Mouse (Mus musculus) liver, embryonic 16.5 days (tissue): ENCODE measurements around the gene Mbtd1. TPM values are rescaled to one million over a fixed set of nuclear protein-coding genes. Genes with fewer than 3 reads are reported as not detected.
"Not testable (repeated sequence)": the region's sequence is repeated elsewhere in the genome, so short reads cannot be mapped to it uniquely, and the experiment has no call there.

Experiments used
- ATAC-seq: fragments of 200-750 bp; cut with Nextera tagmentation; 2 replicates; pipeline ENCODE4 v1.8.0; 2017; ENCODE audit warnings: low read depth, mild to moderate bottlenecking, moderate number of reproducible peaks, moderate library complexity
- H3K27ac ChIP-seq: fragments of 300-500 bp; sonication (generic); 2 replicates; pipeline ENCODE4 v1.5.1; 2014; ENCODE audit warnings: mild to moderate bottlenecking, low read length
- H3K27me3 ChIP-seq: fragments of 300-500 bp; sonication (generic); 2 replicates; pipeline ENCODE4 v1.6.1; 2014; ENCODE audit warnings: low read depth, low read length, mixed read lengths; ENCODE audit not compliant: control insufficient read depth, insufficient read depth
- H3K36me3 ChIP-seq: fragments of 300-500 bp; sonication (generic); 2 replicates; pipeline ENCODE4 v1.6.1; 2014; ENCODE audit warnings: mild to moderate bottlenecking; ENCODE audit not compliant: control insufficient read depth, insufficient read depth
- H3K4me1 ChIP-seq: fragments of 300-500 bp; sonication (generic); 2 replicates; pipeline ENCODE4 v1.6.1; 2014; ENCODE audit warnings: low read depth, low read length, mixed read lengths; ENCODE audit not compliant: control insufficient read depth
- H3K4me2 ChIP-seq: fragments of 300-500 bp; sonication (generic); 2 replicates; pipeline ENCODE4 v1.6.1; 2014; ENCODE audit warnings: low read depth, low read length, mixed read lengths
- H3K4me3 ChIP-seq: fragments of 300-500 bp; sonication (generic); 2 replicates; pipeline ENCODE4 v1.5.1; 2014; ENCODE audit warnings: low read depth, mild to moderate bottlenecking, low read length
- H3K9ac ChIP-seq: fragments of 300-500 bp; sonication (generic); 2 replicates; pipeline ENCODE4 v1.6.1; 2014; ENCODE audit warnings: low read depth, low read length
- H3K9me3 ChIP-seq: fragments of 300-500 bp; sonication (generic); replicated peaks from 2 replicates; pipeline ENCODE4 v1.6.1; 2016; ENCODE audit warnings: low read length; ENCODE audit not compliant: control insufficient read depth
- WGBS: fragments of 180-500 bp; shearing (Covaris S2); extraction: QIAGEN DNeasy Blood & Tissue Kit; methylation state at CpG from one replicate; pipeline ENCODE4 v1.1.7; 2014; ENCODE audit not compliant: insufficient replicate concordance; 5-methylcytosine and 5-hydroxymethylcytosine counted together
- polyA plus RNA-seq: library from polyadenylated mRNA; unstranded; fragments of >200 nt; fragmentation: Nextera tagmentation; extraction: Ambion mirVana; gene quantifications from 2 replicates; pipeline ENCODE4 v1.2.1, GENCODE M21; 2015

The Mbtd1 gene
- polyA plus RNA-seq, 1 experiment from 2014 or later: 5.4 TPM

- not testable (repeated sequence) for H3K9ac ChIP-seq, H3K27me3 ChIP-seq, H3K27ac ChIP-seq, H3K9me3 ChIP-seq, H3K36me3 ChIP-seq, H3K4me3 ChIP-seq, H3K4me2 ChIP-seq, ATAC-seq, H3K4me1 ChIP-seq
- 76% methylated on average over 2 of the region's 2 CpGs for WGBS
Measured at GRCm38 (mm10) chr11:93915019-93915418, 29.4 kb downstream of the Mbtd1 start.

- Histone ChIP-seq H3K9ac (no peak overlapping the region), H3K27me3 (no peaks in the 10 kb centered on the region), H3K4me2 (no peak overlapping the region), H3K4me3 (no peak overlapping the region), H3K27ac (no peak overlapping the region), H3K9me3 (no peaks in the 10 kb centered on the region), H3K4me1 (no peaks in the 10 kb centered on the region), H3K36me3 (peaks cover 13% of the 10 kb centered on the region)
- no peak for ATAC-seq
Measured at GRCm38 (mm10) chr11:93929106-93929505, 43.5 kb downstream of the Mbtd1 start.

GRCm38 (mm10) chr11:93940906-93941305 lies 55.3 kb downstream of the Mbtd1 start:
- 21% methylated on average over 2 of the region's 2 CpGs for WGBS

GRCm38 (mm10) chr11:93944986-93945385 lies 59.3 kb downstream of the Mbtd1 start:
- no peak for ATAC-seq
- H3K4me1 ChIP-seq: no peaks in the 10 kb centered on the region
- H3K9ac ChIP-seq: no peak overlapping the region
- no peaks in the 10 kb centered on the region for H3K36me3 ChIP-seq
- 72% methylated on average over 3 of the region's 3 CpGs for WGBS
- no peak overlapping the region for H3K4me2 ChIP-seq
- no peak overlapping the region for H3K27ac ChIP-seq
- no peaks in the 10 kb centered on the region for H3K9me3 ChIP-seq
- H3K27me3 ChIP-seq: no peaks in the 10 kb centered on the region
- no peak overlapping the region for H3K4me3 ChIP-seq

More at GRCm38 (mm10) chr11:93940906-93941305, 55.3 kb downstream of the Mbtd1 start:
- no peak overlapping the region for H3K27ac ChIP-seq
- no peaks in the 10 kb centered on the region for H3K27me3 ChIP-seq
- H3K4me3 ChIP-seq: no peak overlapping the region
- H3K36me3 ChIP-seq: peaks cover 3% of the 10 kb centered on the region; the same call in 1 of the 2 replicates
- no peak for ATAC-seq
- no peak overlapping the region for H3K4me2 ChIP-seq
- no peak overlapping the region for H3K9ac ChIP-seq
- H3K4me1 ChIP-seq: no peaks in the 10 kb centered on the region
- H3K9me3 ChIP-seq: no peaks in the 10 kb centered on the region

- H3K9ac ChIP-seq: no peak overlapping the region
- WGBS: 73% methylated on average over 9 of the region's 9 CpGs
- H3K4me2 ChIP-seq: no peak overlapping the region
Measured at GRCm38 (mm10) chr11:93948887-93949567, 63.4 kb downstream of the Mbtd1 start.

GRCm38 (mm10) chr11:93950045-93950444 lies 64.4 kb downstream of the Mbtd1 start:
- peaks cover 4% of the 10 kb centered on the region; the same call in 1 of the 2 replicates for H3K4me1 ChIP-seq
- WGBS: 70% methylated on average over 1 of the region's 1 CpGs
- no peak overlapping the region for H3K9ac ChIP-seq
- no peak overlapping the region for H3K4me2 ChIP-seq
- no peak overlapping the region for H3K4me3 ChIP-seq
- no peak overlapping the region for H3K27ac ChIP-seq
- ATAC-seq: 0 out of 2 replicates have a peak, but pooled peaks have one; percentile 6
- H3K9me3 ChIP-seq: no peaks in the 10 kb centered on the region
- H3K27me3 ChIP-seq: no peaks in the 10 kb centered on the region
- H3K36me3 ChIP-seq: no peaks in the 10 kb centered on the region

More at GRCm38 (mm10) chr11:93948887-93949567, 63.4 kb downstream of the Mbtd1 start:
- no peak overlapping the region for H3K27ac ChIP-seq
- ATAC-seq: no peak
- H3K4me1 ChIP-seq: peaks cover 2% of the 10 kb centered on the region; the same call in 1 of the 2 replicates
- H3K9me3 ChIP-seq: no peaks in the 10 kb centered on the region
- no peaks in the 10 kb centered on the region for H3K27me3 ChIP-seq
- H3K36me3 ChIP-seq: no peaks in the 10 kb centered on the region
- H3K4me3 ChIP-seq: no peak overlapping the region

- Histone ChIP-seq H3K4me2 (peak overlapping the region; percentile 21; the same call in 1 of the 2 replicates), H3K27ac (no peak overlapping the region), H3K27me3 (no peaks in the 10 kb centered on the region), H3K36me3 (no peaks in the 10 kb centered on the region), H3K9me3 (no peaks in the 10 kb centered on the region), H3K4me3 (no peak overlapping the region), H3K4me1 (peaks cover 14% of the 10 kb centered on the region), H3K9ac (no peak overlapping the region)
- ATAC-seq: peak; percentile 62
- WGBS: 64% methylated on average over 5 of the region's 5 CpGs
Measured at GRCm38 (mm10) chr11:93952376-93952775, 66.7 kb downstream of the Mbtd1 start.

- H3K4me3 ChIP-seq: peak overlapping the region; percentile 71
- peak overlapping the region; percentile 84 for H3K4me2 ChIP-seq
- H3K9ac ChIP-seq: peak overlapping the region; percentile 53
- peak overlapping the region; percentile 64 for H3K27ac ChIP-seq
- no peaks in the 10 kb centered on the region for H3K27me3 ChIP-seq
- peaks cover 14% of the 10 kb centered on the region for H3K4me1 ChIP-seq
- no peaks in the 10 kb centered on the region for H3K9me3 ChIP-seq
- no peak for ATAC-seq
- H3K36me3 ChIP-seq: 0 out of 2 replicates have a peak, but pooled peaks cover 2% of the 10 kb centered on the region
- WGBS: 19% methylated on average over 13 of the region's 13 CpGs
Measured at GRCm38 (mm10) chr11:93954738-93955255, 69.1 kb downstream of the Mbtd1 start.
